Comparison of ENCODE assay signal across 26 mouse cellular contexts in the genomic region with DNA sequence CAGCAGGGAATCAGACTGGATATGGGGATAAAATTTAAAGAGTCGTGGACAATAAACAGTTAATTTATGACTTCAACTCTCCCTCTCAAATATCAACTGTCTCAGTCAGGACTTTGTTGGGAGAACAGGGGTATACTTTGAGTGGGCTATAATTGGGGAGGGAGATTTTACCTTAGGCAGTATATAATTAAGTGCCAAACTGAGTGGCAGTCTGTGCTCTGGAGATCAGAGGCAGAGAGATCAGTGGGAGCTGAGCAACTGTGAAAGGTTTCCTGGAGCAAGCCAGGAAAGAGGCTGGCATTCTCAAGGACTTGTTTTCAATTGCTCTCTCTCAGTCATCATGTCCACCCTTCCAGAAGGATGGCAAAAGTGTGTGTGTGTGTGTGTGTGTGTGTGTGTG. TPM values are rescaled to one million over a fixed set of nuclear protein-coding genes. Genes with fewer than 3 reads are reported as not detected.
DNase-seq lines count a peak whose midpoint lies in the region; ATAC-seq and TF ChIP-seq lines count a peak whose summit lies in the region.
"Had no signal": no experiment of that assay in that cellular context is flagged by ENCODE, and none has a peak within 500 bp of the region (broad histone marks: within the 10 kb centered on the region; RNA-seq: fewer than 3 reads in every experiment).

No protein-coding gene starts in this region.

- no peak for TF ChIP-seq CTCF in brain, embryonic 14.5 days (IDR thresholded peaks at IDR 0.05; ENCODE audit: borderline replicate concordance, extremely low read depth, insufficient read depth, insufficient read length)
- no peak for TF ChIP-seq CTCF in hindbrain, postnatal 0 days (IDR thresholded peaks at IDR 0.05; ENCODE audit: low read depth)

- TF ChIP-seq POLR2A in brain, embryonic 14.5 days (IDR thresholded peaks at IDR 0.05; ENCODE audit: borderline replicate concordance, extremely low read depth, insufficient read depth, insufficient read length, poor library complexity, severe bottlenecking) = no peak

- no peaks in the 10 kb centered on the region for H3K4me1 ChIP-seq in forebrain, embryonic 15.5 days
- H3K4me1 ChIP-seq in forebrain, embryonic 11.5 days (replicated peaks; ENCODE audit: control insufficient read depth, insufficient read depth, low read length) = no peaks in the 10 kb centered on the region
- no peaks in the 10 kb centered on the region for H3K4me1 ChIP-seq in embryonic facial prominence, embryonic 14.5 days (ENCODE audit: control insufficient read depth, insufficient read depth, low read length)
- no peaks in the 10 kb centered on the region for H3K4me1 ChIP-seq in midbrain, embryonic 15.5 days
- H3K4me1 ChIP-seq in hindbrain, postnatal 0 days (ENCODE audit: insufficient read depth, low read length) = no peaks in the 10 kb centered on the region
- H3K4me1 ChIP-seq: heart, embryonic 10.5 days; hindbrain, embryonic 13.5 days; limb, embryonic 12.5 days; liver, embryonic 15.5 days; neural tube, embryonic 13.5 days had no signal

- no peak overlapping the region for H3K4me3 ChIP-seq in forebrain, embryonic 15.5 days
- no peak overlapping the region for H3K4me3 ChIP-seq in forebrain, embryonic 11.5 days (ENCODE audit: low read depth, low read length)
- no peak overlapping the region for H3K4me3 ChIP-seq in embryonic facial prominence, embryonic 14.5 days (ENCODE audit: low read depth, low read length)
- H3K4me3 ChIP-seq in midbrain, embryonic 15.5 days = no peak overlapping the region
- H3K4me3 ChIP-seq in hindbrain, postnatal 0 days (ENCODE audit: low read length) = no peak overlapping the region
- H3K4me3 ChIP-seq: erythroblast, embryonic 14.5 days; heart, embryonic 10.5 days; hindbrain, embryonic 13.5 days; limb, embryonic 12.5 days; liver, embryonic 15.5 days; neural tube, embryonic 13.5 days had no signal

- WGBS in forebrain, embryonic 15.5 days = 61% methylated on average over 1 of the region's 1 CpGs
- WGBS in forebrain, embryonic 11.5 days = 76% methylated on average over 1 of the region's 1 CpGs
- 27% methylated on average over 1 of the region's 1 CpGs for WGBS in embryonic facial prominence, embryonic 14.5 days
- 67% methylated on average over 1 of the region's 1 CpGs for WGBS in midbrain, embryonic 15.5 days
- 67% methylated on average over 1 of the region's 1 CpGs for WGBS in hindbrain, postnatal 0 days

- no peaks in the 10 kb centered on the region for H3K9me3 ChIP-seq in forebrain, embryonic 15.5 days
- H3K9me3 ChIP-seq in forebrain, embryonic 11.5 days (ENCODE audit: control insufficient read depth, low read length) = no peaks in the 10 kb centered on the region
- H3K9me3 ChIP-seq in embryonic facial prominence, embryonic 14.5 days (ENCODE audit: control insufficient read depth, low read length) = no peaks in the 10 kb centered on the region
- no peaks in the 10 kb centered on the region for H3K9me3 ChIP-seq in midbrain, embryonic 15.5 days
- H3K9me3 ChIP-seq in hindbrain, postnatal 0 days (ENCODE audit: low read length) = no peaks in the 10 kb centered on the region
- H3K9me3 ChIP-seq: heart, embryonic 10.5 days; hindbrain, embryonic 13.5 days; liver, embryonic 15.5 days; neural tube, embryonic 13.5 days had no signal

- no peaks in the 10 kb centered on the region for H3K27me3 ChIP-seq in forebrain, embryonic 15.5 days
- H3K27me3 ChIP-seq in forebrain, embryonic 11.5 days (ENCODE audit: control insufficient read depth, insufficient read depth, low read length) = no peaks in the 10 kb centered on the region
- no peaks in the 10 kb centered on the region for H3K27me3 ChIP-seq in embryonic facial prominence, embryonic 14.5 days (replicated peaks; ENCODE audit: control insufficient read depth, insufficient read depth, low read length)
- H3K27me3 ChIP-seq in midbrain, embryonic 15.5 days (replicated peaks) = no peaks in the 10 kb centered on the region
- no peaks in the 10 kb centered on the region for H3K27me3 ChIP-seq in hindbrain, postnatal 0 days (ENCODE audit: insufficient read depth, low read length)
- H3K27me3 ChIP-seq: hindbrain, embryonic 13.5 days; limb, embryonic 12.5 days; liver, embryonic 15.5 days; neural tube, embryonic 13.5 days had no signal

- ATAC-seq in forebrain, embryonic 15.5 days (replicated peaks) = 0 out of 2 replicates have a peak, but pooled peaks have one; percentile 43
- ATAC-seq in forebrain, embryonic 11.5 days (replicated peaks; ENCODE audit: low FRiP score) = no peak
- ATAC-seq in embryonic facial prominence, embryonic 14.5 days (ENCODE audit: low read depth) = peak; percentile 63; the same call in 1 of the 2 replicates
- peak; percentile 92 for ATAC-seq in midbrain, embryonic 15.5 days (replicated peaks)
- ATAC-seq in hindbrain, postnatal 0 days = no peak
- ATAC-seq: intestine, postnatal 0 days had no signal

- no peak for DNase-seq in forebrain, embryonic 11.5 days (ENCODE audit: low spot score)
- DNase-seq in brain, embryonic 14.5 days (ENCODE audit: low read depth) = peak; percentile 60
- DNase-seq in embryonic facial prominence, embryonic 14.5 days (ENCODE audit: low spot score) = peak; percentile 18
- DNase-seq in lung, postnatal 10 days = no peak
- no peak for DNase-seq in hindbrain, postnatal 0 days (ENCODE audit: low spot score)
- no peak for DNase-seq in thymus, adult 18-20 months
- DNase-seq: adrenal gland, postnatal 36 days; B cell, adult 2 months; cerebellum, adult 11 months; cerebellum, adult 9-10 months; gastrocnemius, postnatal 25 days; heart, adult 11 months; heart, postnatal 4 days; kidney, adult 9 months; kidney, postnatal 14 days; lung, embryonic 14.5 days; thymus, postnatal 14 days had no signal

- H3K9ac ChIP-seq in forebrain, embryonic 15.5 days (replicated peaks) = no peak overlapping the region
- no peak overlapping the region for H3K9ac ChIP-seq in forebrain, embryonic 11.5 days (ENCODE audit: low read length)
- H3K9ac ChIP-seq in embryonic facial prominence, embryonic 14.5 days (ENCODE audit: low read depth, low read length) = no peak overlapping the region
- H3K9ac ChIP-seq in midbrain, embryonic 15.5 days = no peak overlapping the region
- H3K9ac ChIP-seq in hindbrain, postnatal 0 days (replicated peaks; ENCODE audit: low read length) = no peak overlapping the region
- H3K9ac ChIP-seq: hindbrain, embryonic 13.5 days; limb, embryonic 12.5 days; liver, embryonic 15.5 days; lung, embryonic 14.5 days; neural tube, embryonic 13.5 days had no signal

- no peak overlapping the region for H3K27ac ChIP-seq in forebrain, embryonic 15.5 days (replicated peaks)
- no peak overlapping the region for H3K27ac ChIP-seq in forebrain, embryonic 11.5 days (ENCODE audit: low read depth, low read length)
- no peak overlapping the region for H3K27ac ChIP-seq in embryonic facial prominence, embryonic 14.5 days (replicated peaks; ENCODE audit: low read depth, low read length)
- H3K27ac ChIP-seq in midbrain, embryonic 15.5 days = 0 out of 2 replicates have a peak overlapping the region, but pooled peaks have one; percentile 42
- no peak overlapping the region for H3K27ac ChIP-seq in hindbrain, postnatal 0 days
- H3K27ac ChIP-seq: heart, embryonic 10.5 days; hindbrain, embryonic 13.5 days; limb, embryonic 12.5 days; liver, embryonic 15.5 days; neural tube, embryonic 13.5 days had no signal

- no peaks in the 10 kb centered on the region for H3K36me3 ChIP-seq in forebrain, embryonic 15.5 days
- H3K36me3 ChIP-seq in forebrain, embryonic 11.5 days (ENCODE audit: control insufficient read depth, insufficient read depth, low read length) = no peaks in the 10 kb centered on the region
- H3K36me3 ChIP-seq in embryonic facial prominence, embryonic 14.5 days (ENCODE audit: control insufficient read depth, insufficient read depth, low read length) = no peaks in the 10 kb centered on the region
- no peaks in the 10 kb centered on the region for H3K36me3 ChIP-seq in midbrain, embryonic 15.5 days (replicated peaks)
- H3K36me3 ChIP-seq in hindbrain, postnatal 0 days (ENCODE audit: insufficient read depth, low read length) = no peaks in the 10 kb centered on the region
- H3K36me3 ChIP-seq: heart, embryonic 10.5 days; hindbrain, embryonic 13.5 days; limb, embryonic 12.5 days; liver, embryonic 15.5 days; neural tube, embryonic 13.5 days had no signal

- H3K4me2 ChIP-seq in forebrain, embryonic 15.5 days (replicated peaks) = no peak overlapping the region
- H3K4me2 ChIP-seq in forebrain, embryonic 11.5 days (ENCODE audit: low read depth, low read length, severe bottlenecking) = no peak overlapping the region
- no peak overlapping the region for H3K4me2 ChIP-seq in embryonic facial prominence, embryonic 14.5 days (ENCODE audit: low read depth, low read length)
- no peak overlapping the region for H3K4me2 ChIP-seq in midbrain, embryonic 15.5 days
- H3K4me2 ChIP-seq in hindbrain, postnatal 0 days (ENCODE audit: low read depth, low read length) = no peak overlapping the region
- H3K4me2 ChIP-seq: hindbrain, embryonic 13.5 days; limb, embryonic 12.5 days; liver, embryonic 15.5 days; lung, embryonic 14.5 days; neural tube, embryonic 13.5 days had no signal

RNA-seq across cellular contexts. Expression of gene Klhl13, which starts 57.9 kb away (rescaled TPM):
- polyA plus RNA-seq in forebrain, embryonic 15.5 days (2015; fragmentation: Nextera tagmentation; extraction: Ambion mirVana) = 90.9 and 99.6 TPM in 2 replicates
- polyA plus RNA-seq in forebrain, embryonic 11.5 days (2014; fragmentation: Nextera tagmentation; extraction: Ambion mirVana) = 77.4 and 81.5 TPM in 2 replicates
- polyA plus RNA-seq in brain, embryonic 14.5 days (2012; rRNA removed) = 86.7 and 112 TPM in 2 replicates
- polyA plus RNA-seq in embryonic facial prominence, embryonic 14.5 days (2014; fragmentation: Nextera tagmentation; extraction: Ambion mirVana) = 143 and 151 TPM in 2 replicates
- 169 and 179 TPM in 2 replicates for polyA plus RNA-seq in midbrain, embryonic 15.5 days (2015; fragmentation: Nextera tagmentation; extraction: Ambion mirVana)
- 149 and 150 TPM in 2 replicates for total RNA-seq in hindbrain, postnatal 0 days (2014; rRNA removed)
- 108 and 119 TPM in 2 replicates for polyA plus RNA-seq in hindbrain, postnatal 0 days (2015; fragmentation: Nextera tagmentation; extraction: Ambion mirVana)
- polyA plus RNA-seq: erythroblast, embryonic 14.5 days had no signal

Comparison
In these comparisons a context has a peak if more than half of its experiments do, and no peak if none do; other contexts are left out.
1. ATAC-seq: peak in forebrain, embryonic 15.5 days (single experiment), embryonic facial prominence, embryonic 14.5 days (single experiment) and midbrain, embryonic 15.5 days (single experiment); none in forebrain, embryonic 11.5 days (single experiment) and hindbrain, postnatal 0 days (single experiment).
2. DNase-seq: peak in brain, embryonic 14.5 days (single experiment) and embryonic facial prominence, embryonic 14.5 days (single experiment); none in forebrain, embryonic 11.5 days (single experiment), lung, postnatal 10 days (single experiment), hindbrain, postnatal 0 days (single experiment) and thymus, adult 18-20 months (0 of 2).